Mouse (Mus musculus) CH12.LX (cell line): ENCODE data around the gene Mbd6. TPM values are rescaled to one million over a fixed set of nuclear protein-coding genes. Genes with fewer than 3 reads are reported as not detected.

Source experiments
- DNase-seq: peaks from one replicate; pipeline ENCODE4 v3.0.0-alpha.2; 2013; ENCODE audit errors: extremely low read depth
- H3K27ac ChIP-seq: 2 replicates; pipeline ENCODE4 v1.5.1; 2012; ENCODE audit warnings: low read depth, mild to moderate bottlenecking, control low read depth, moderate library complexity; ENCODE audit not compliant: insufficient read depth
- H3K27me3 ChIP-seq: replicated peaks from 2 replicates; pipeline ENCODE3; 2012; ENCODE audit warnings: inconsistent platforms
- H3K36me3 ChIP-seq, 2 experiments: replicated peaks in 1 of 2; 2 replicates each; pipeline versions ENCODE3 to v1.6.1; 2012; ENCODE audit warnings: inconsistent platforms in 1 of 2, low read length in 1 of 2, mild to moderate bottlenecking in 1 of 2, mixed read lengths in 1 of 2, moderate library complexity in 1 of 2; ENCODE audit not compliant: control insufficient read depth in 1 of 2, insufficient read depth in 1 of 2
- H3K4me1 ChIP-seq, 2 experiments: 2 replicates each; pipeline ENCODE4 v1.6.1; 2012; ENCODE audit warnings: inconsistent platforms in 1 of 2, moderate library complexity in 1 of 2; ENCODE audit not compliant: insufficient read depth in 2 of 2, control insufficient read depth in 1 of 2
- H3K4me2 ChIP-seq: 2 replicates; pipeline ENCODE4 v1.6.1; 2012; ENCODE audit warnings: low read depth, mild to moderate bottlenecking, control low read depth; ENCODE audit not compliant: poor library complexity, insufficient read depth, severe bottlenecking
- H3K4me3 ChIP-seq, 3 experiments: fragments of 150-350 bp in 1 of 3; sonication (generic) in 1 of 3; replicated peaks in 1 of 3; 2 replicates each; pipeline versions ENCODE3 to v1.5.1; 2011 to 2012; ENCODE audit warnings: low read depth in 2 of 3, low read length in 2 of 3, mild to moderate bottlenecking in 2 of 3, moderate library complexity in 2 of 3, control low read depth in 1 of 3, improper control_type of control experiment in 1 of 3, inconsistent platforms in 1 of 3, mixed read lengths in 1 of 3; ENCODE audit not compliant: poor library complexity in 1 of 3
- H3K79me2 ChIP-seq: replicated peaks from 2 replicates; pipeline ENCODE4 v1.6.1; 2012; ENCODE audit warnings: mild to moderate bottlenecking, moderate library complexity; ENCODE audit not compliant: control insufficient read depth, poor library complexity, insufficient read depth, severe bottlenecking; ENCODE audit errors: extremely low read depth
- H3K9ac ChIP-seq: 2 replicates; pipeline ENCODE4 v1.6.1; 2012; ENCODE audit warnings: low read depth, mild to moderate bottlenecking, control low read depth, moderate library complexity; ENCODE audit not compliant: insufficient read depth
- H3K9me3 ChIP-seq: replicated peaks from 2 replicates; pipeline ENCODE3; 2012; ENCODE audit warnings: low read length, inconsistent platforms, mixed read lengths
- BHLHE40 ChIP-seq: IDR thresholded peaks from 2 replicates; pipeline ENCODE4 v1.6.1; 2011; ENCODE audit warnings: mild to moderate bottlenecking, low read depth, low read length, improper control_type of control experiment
- CTCF ChIP-seq, 2 experiments: IDR thresholded peaks in 1 of 2; conservative IDR thresholded peaks in 1 of 2; 2 replicates each; pipeline ENCODE4 v1.5.1; 2011 to 2012; ENCODE audit warnings: low read depth in 2 of 2, low read length in 2 of 2, improper control_type of control experiment in 1 of 2, inconsistent platforms in 1 of 2, mild to moderate bottlenecking in 1 of 2, moderate library complexity in 1 of 2
- E2F4 ChIP-seq: IDR thresholded peaks from 2 replicates; pipeline ENCODE4 v1.6.1; 2011; ENCODE audit warnings: low read depth, low read length, improper control_type of control experiment; ENCODE audit not compliant: insufficient replicate concordance
- HCFC1 ChIP-seq: IDR thresholded peaks from 2 replicates; pipeline ENCODE4 v1.6.1; 2012; ENCODE audit warnings: low read depth, mild to moderate bottlenecking, inconsistent platforms, low read length, improper control_type of control experiment
- MAX ChIP-seq: IDR thresholded peaks from 2 replicates; pipeline ENCODE4 v1.6.1; 2011; ENCODE audit warnings: low read length, improper control_type of control experiment
- MAZ ChIP-seq: IDR thresholded peaks from 2 replicates; pipeline ENCODE4 v1.6.1; 2012; ENCODE audit warnings: low read depth, mild to moderate bottlenecking, inconsistent platforms, low read length, improper control_type of control experiment, moderate library complexity
- MEF2A ChIP-seq: IDR thresholded peaks from 2 replicates; pipeline ENCODE4 v1.6.1; 2014; ENCODE audit warnings: low read depth, mild to moderate bottlenecking, inconsistent platforms, low read length, improper control_type of control experiment, borderline replicate concordance
- MYC ChIP-seq: IDR thresholded peaks from 2 replicates; pipeline ENCODE4 v1.6.1; 2011; ENCODE audit warnings: low read depth, mild to moderate bottlenecking, improper control_type of control experiment, low read length
- NELFE ChIP-seq: IDR thresholded peaks from 2 replicates; pipeline ENCODE4 v1.6.1; 2011; ENCODE audit warnings: low read depth, low read length, improper control_type of control experiment
- NRF1 ChIP-seq: IDR thresholded peaks from 2 replicates; pipeline ENCODE4 v1.6.1; 2014; ENCODE audit warnings: low read depth, mild to moderate bottlenecking, inconsistent platforms, low read length, improper control_type of control experiment, moderate library complexity
- RAD21 ChIP-seq: IDR thresholded peaks from 2 replicates; pipeline ENCODE4 v1.6.1; 2011; ENCODE audit warnings: low read depth, mild to moderate bottlenecking, low read length, improper control_type of control experiment, moderate library complexity
- SMC3 ChIP-seq: IDR thresholded peaks from 2 replicates; pipeline ENCODE4 v1.6.1; 2011; ENCODE audit warnings: low read depth, low read length, improper control_type of control experiment
- USF1 ChIP-seq: IDR thresholded peaks from 2 replicates; pipeline ENCODE4 v1.6.1; 2014; ENCODE audit warnings: low read depth, mild to moderate bottlenecking, inconsistent platforms, low read length, improper control_type of control experiment
- USF2 ChIP-seq: conservative IDR thresholded peaks from 2 replicates; pipeline ENCODE4 v1.6.1; 2011; ENCODE audit warnings: low read depth, low read length, improper control_type of control experiment
- ZC3H11A ChIP-seq: IDR thresholded peaks from 2 replicates; pipeline ENCODE4 v1.6.1; 2012; ENCODE audit warnings: low read depth, mild to moderate bottlenecking, inconsistent platforms, low read length, improper control_type of control experiment
- ZMIZ1 ChIP-seq: IDR thresholded peaks from 2 replicates; pipeline ENCODE4 v1.6.1; 2012; ENCODE audit warnings: low read depth, mild to moderate bottlenecking, inconsistent platforms, low read length, improper control_type of control experiment
- dilution Hi-C: fragments of 300-500 bp; cut with MboI; formaldehyde crosslinking; loops from 2 replicates; pipeline ENCODE4 v1.14.3; 2020; ENCODE audit warnings: low sequenced_read_pairs; ENCODE audit not compliant: extremely low pct_unique_long_range_greater_than_20kb, extremely low pct_ligation_motif_present
- in situ Hi-C: fragments of 300-500 bp; cut with MboI; formaldehyde crosslinking; loops from 3 replicates; pipeline ENCODE4 v1.14.3; 2019; ENCODE audit warnings: low sequenced_read_pairs, low pct_ligation_motif_present, low pct_unique_long_range_greater_than_20kb, mixed read lengths
- polyA plus RNA-seq: library from polyadenylated mRNA; unstranded; fragments of >175 nt; gene quantifications from 2 replicates; pipeline ENCODE4 v1.2.1, GENCODE M21; 2012; ENCODE audit warnings: low read depth; ENCODE audit not compliant: insufficient read length
- total RNA-seq, 2 experiments: library from RNA; depleted of rRNA; stranded (reverse); fragments of 300-350 nt in 1 of 2; fragments of >200 nt in 1 of 2; gene quantifications; 2 replicates each; pipeline ENCODE4 v1.2.3; 2012 to 2014

Mbd6 gene
- total and polyA plus RNA-seq, 3 experiments: 0.74 to 16.5 (median 2.7) TPM

- peak; percentile 45 for DNase-seq
- H3K4me3 ChIP-seq: peak overlapping the region; percentile 45 to 94 (median 88)
- H3K4me1 ChIP-seq: peaks cover 11 to 22% of the 10 kb centered on the region in 2 experiments
- dilution Hi-C loops (no loop called here), in situ Hi-C loops (no loop called here)
- H3K9me3 ChIP-seq: no peaks in the 10 kb centered on the region
- peaks cover 38% of the 10 kb centered on the region for H3K27me3 ChIP-seq
- H3K9ac ChIP-seq: no peak overlapping the region; the same call in 1 of the 2 replicates
- H3K27ac ChIP-seq: no peak overlapping the region
- H3K79me2 ChIP-seq: peaks cover 12% of the 10 kb centered on the region
- no peak for TF ChIP-seq HCFC1
- peak; percentile 19; the same call in 1 of the 2 replicates for TF ChIP-seq USF2
- peak; percentile 47 for TF ChIP-seq RAD21
- peak in 1 of 2 experiments; percentile 62; a peak in 2 of 4 replicates for TF ChIP-seq CTCF (conservative IDR thresholded peaks at IDR 0.05 in 1 of 2, IDR thresholded peaks at IDR 0.05 in 1 of 2; ENCODE audit: low read depth in 2 of 2, low read length in 2 of 2)
- TF ChIP-seq NRF1: no peak
- TF ChIP-seq USF1: peak; percentile 47; the same call in 1 of the 2 replicates
- no peak for TF ChIP-seq BHLHE40
- no peak for TF ChIP-seq NELFE
- peak; percentile 41; the same call in 1 of the 2 replicates for TF ChIP-seq MYC
- peak; percentile 41 for TF ChIP-seq SMC3
- no peak for TF ChIP-seq E2F4
- H3K36me3 ChIP-seq: peaks cover 16 to 29% of the 10 kb centered on the region in 2 experiments
- H3K4me2 ChIP-seq: no peak overlapping the region
These were observed 23.1 kb downstream of the Mbd6 start for GRCm38 (mm10) chr10:127265727-127266111.

DNA sequence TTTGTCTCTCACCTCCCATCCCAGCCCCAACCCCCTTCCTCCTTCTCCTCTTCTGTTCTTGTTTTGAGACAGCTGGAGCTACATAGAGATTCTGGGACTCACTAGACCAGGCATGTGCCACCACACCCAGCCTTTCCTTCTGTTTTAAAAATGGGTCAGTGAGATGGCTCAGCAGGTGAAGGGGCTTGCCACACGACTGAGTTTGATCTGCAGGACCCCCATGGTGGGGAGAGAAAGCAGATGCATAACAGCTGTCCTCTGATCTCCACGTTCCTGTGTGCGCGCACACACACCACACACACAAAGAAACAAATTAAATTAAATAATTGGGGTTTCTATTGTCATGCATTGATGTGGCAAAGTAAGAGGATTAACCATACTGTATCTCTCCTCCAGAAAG, 23.8 kb downstream of the Mbd6 start:
- H3K27ac ChIP-seq: no peak overlapping the region
- H3K79me2 ChIP-seq: peaks cover 12% of the 10 kb centered on the region
- no peak overlapping the region for H3K9ac ChIP-seq
- H3K9me3 ChIP-seq: no peaks in the 10 kb centered on the region
- in situ Hi-C loops: no loop called here
- H3K4me2 ChIP-seq: no peak overlapping the region
- no peak for DNase-seq
- TF ChIP-seq ZC3H11A (no peak), ZMIZ1 (no peak), SMC3 (no peak), MAX (no peak), MAZ (no peak), RAD21 (no peak), MEF2A (no peak), USF1 (no peak), USF2 (no peak)
- H3K36me3 ChIP-seq: peaks cover 11 to 22% of the 10 kb centered on the region in 2 experiments
- H3K4me3 ChIP-seq: no peak overlapping the region
- H3K4me1 ChIP-seq: peaks cover 11 to 22% of the 10 kb centered on the region in 2 experiments
- peaks cover 43% of the 10 kb centered on the region for H3K27me3 ChIP-seq
- dilution Hi-C loops: no loop called here
